Mouse (Mus musculus): Measurements from ENCODE around the gene Sv2c. TPM values are rescaled to one million over a fixed set of nuclear protein-coding genes. Genes with fewer than 3 reads are reported as not detected.

Sv2c gene
- polyA plus RNA-seq, 1 experiment from 2014 or later = 0.95 TPM

- H3K4me2 ChIP-seq (ENCODE audit: low read depth, severe bottlenecking) = no peak overlapping the region
- H3K9ac ChIP-seq (ENCODE audit: low read length) = no peak overlapping the region
- H3K4me1 ChIP-seq (ENCODE audit: control insufficient read depth, insufficient read depth, low read length) = no peaks in the 10 kb centered on the region
- DNase-seq (ENCODE audit: low spot score) (no peak), ATAC-seq (ENCODE audit: insufficient number of reproducible peaks, low FRiP score, low TSS enrichment, low read depth) (no peak)
- H3K36me3 ChIP-seq (ENCODE audit: control insufficient read depth, insufficient read depth, low read length) = no peaks in the 10 kb centered on the region
- H3K27me3 ChIP-seq (ENCODE audit: control insufficient read depth, insufficient read depth, low read length) = no peaks in the 10 kb centered on the region
- H3K9me3 ChIP-seq (ENCODE audit: control insufficient read depth, low read length) = no peaks in the 10 kb centered on the region
- no peak overlapping the region for H3K4me3 ChIP-seq (ENCODE audit: low read depth, low read length)
- H3K27ac ChIP-seq (replicated peaks; ENCODE audit: low read depth, low read length) = no peak overlapping the region
- WGBS = 70% methylated on average over 2 of the region's 2 CpGs
These were observed 189.8 kb downstream of the Sv2c start for GRCm38 (mm10) chr13:95942587-95942986.

DNA sequence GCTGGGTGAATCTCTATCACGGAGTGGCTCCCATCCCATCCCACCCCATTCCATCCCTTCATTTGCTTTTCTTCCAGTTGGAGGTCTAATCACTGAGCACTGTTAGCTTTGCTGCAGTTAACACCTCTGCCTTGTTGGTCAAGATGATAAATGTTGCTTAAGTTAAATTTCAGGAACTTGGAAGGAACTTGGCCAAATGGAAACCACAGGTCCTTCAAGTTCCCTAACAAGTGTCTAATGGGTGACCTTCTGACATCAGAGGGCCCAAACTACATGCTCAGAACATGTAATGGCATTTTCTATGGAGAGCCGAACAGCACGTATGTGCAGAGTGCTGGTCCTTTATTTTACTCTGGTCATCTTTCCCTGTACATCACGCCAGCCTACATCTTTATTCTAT is 190.5 kb downstream of the Sv2c start:
- Histone ChIP-seq H3K27ac (replicated peaks; ENCODE audit: low read depth, low read length) (no peak overlapping the region), H3K4me2 (ENCODE audit: low read depth, severe bottlenecking) (no peak overlapping the region), H3K4me3 (ENCODE audit: low read depth, low read length) (no peak overlapping the region), H3K9me3 (ENCODE audit: control insufficient read depth, low read length) (no peaks in the 10 kb centered on the region), H3K4me1 (ENCODE audit: control insufficient read depth, insufficient read depth, low read length) (no peaks in the 10 kb centered on the region), H3K9ac (ENCODE audit: low read length) (no peak overlapping the region), H3K36me3 (ENCODE audit: control insufficient read depth, insufficient read depth, low read length) (no peaks in the 10 kb centered on the region), H3K27me3 (ENCODE audit: control insufficient read depth, insufficient read depth, low read length) (no peaks in the 10 kb centered on the region)
- 88% methylated on average over 4 of the region's 4 CpGs for WGBS
- ATAC-seq (ENCODE audit: insufficient number of reproducible peaks, low FRiP score, low TSS enrichment, low read depth) (no peak), DNase-seq (ENCODE audit: low spot score) (no peak)

GRCm38 (mm10) chr13:95940811-95941210 is 191.6 kb downstream of the Sv2c start:
- Histone ChIP-seq H3K4me3 (ENCODE audit: low read depth, low read length) (no peak overlapping the region), H3K27me3 (ENCODE audit: control insufficient read depth, insufficient read depth, low read length) (no peaks in the 10 kb centered on the region), H3K9me3 (ENCODE audit: control insufficient read depth, low read length) (no peaks in the 10 kb centered on the region), H3K9ac (ENCODE audit: low read length) (no peak overlapping the region), H3K4me2 (ENCODE audit: low read depth, severe bottlenecking) (no peak overlapping the region), H3K4me1 (ENCODE audit: control insufficient read depth, insufficient read depth, low read length) (no peaks in the 10 kb centered on the region), H3K27ac (replicated peaks; ENCODE audit: low read depth, low read length) (no peak overlapping the region), H3K36me3 (ENCODE audit: control insufficient read depth, insufficient read depth, low read length) (no peaks in the 10 kb centered on the region)
- 72% methylated on average over 5 of the region's 5 CpGs for WGBS
- DNase-seq (ENCODE audit: low spot score) (no peak), ATAC-seq (ENCODE audit: insufficient number of reproducible peaks, low FRiP score, low TSS enrichment, low read depth) (no peak)

- H3K27me3 ChIP-seq (ENCODE audit: control insufficient read depth, insufficient read depth, low read length) = no peaks in the 10 kb centered on the region
- peaks cover 3% of the 10 kb centered on the region; the same call in 1 of the 2 replicates for H3K9me3 ChIP-seq (ENCODE audit: control insufficient read depth, low read length)
- no peak overlapping the region for H3K27ac ChIP-seq (replicated peaks; ENCODE audit: low read depth, low read length)
- H3K9ac ChIP-seq (ENCODE audit: low read length) = no peak overlapping the region
- H3K4me1 ChIP-seq (ENCODE audit: control insufficient read depth, insufficient read depth, low read length) = no peaks in the 10 kb centered on the region
- WGBS = 79% methylated on average over 2 of the region's 2 CpGs
- H3K4me2 ChIP-seq (ENCODE audit: low read depth, severe bottlenecking) = no peak overlapping the region
- no peak overlapping the region for H3K4me3 ChIP-seq (ENCODE audit: low read depth, low read length)
- ATAC-seq (ENCODE audit: insufficient number of reproducible peaks, low FRiP score, low TSS enrichment, low read depth) = no peak
- H3K36me3 ChIP-seq (ENCODE audit: control insufficient read depth, insufficient read depth, low read length) = no peaks in the 10 kb centered on the region
- DNase-seq (ENCODE audit: low spot score) = no peak
These were observed 208.2 kb downstream of the Sv2c start for GRCm38 (mm10) chr13:95924201-95924621.

DNA sequence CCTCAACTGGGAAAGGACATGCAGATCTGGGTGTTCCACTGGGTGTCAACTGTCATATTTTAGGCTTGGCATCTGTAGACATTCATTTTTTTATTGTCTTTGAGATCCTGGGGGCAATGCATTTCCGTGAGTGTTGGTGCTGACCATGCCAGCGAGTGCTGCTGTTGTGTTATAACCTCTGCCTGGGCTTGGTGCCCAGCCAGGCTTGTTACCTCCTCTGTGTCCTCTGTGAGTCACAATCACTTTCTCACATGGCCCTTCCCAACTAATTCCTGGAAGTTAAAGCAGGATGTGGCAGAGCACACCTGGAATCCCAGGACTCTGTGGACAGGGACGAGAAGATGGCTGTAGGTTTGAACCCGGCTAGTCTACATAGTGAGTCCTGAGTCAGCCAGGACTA is 209.8 kb downstream of the Sv2c start:
- no peak for ATAC-seq (ENCODE audit: insufficient number of reproducible peaks, low FRiP score, low TSS enrichment, low read depth)
- 83% methylated on average over 4 of the region's 4 CpGs for WGBS
- no peaks in the 10 kb centered on the region for H3K36me3 ChIP-seq (ENCODE audit: control insufficient read depth, insufficient read depth, low read length)

DNA sequence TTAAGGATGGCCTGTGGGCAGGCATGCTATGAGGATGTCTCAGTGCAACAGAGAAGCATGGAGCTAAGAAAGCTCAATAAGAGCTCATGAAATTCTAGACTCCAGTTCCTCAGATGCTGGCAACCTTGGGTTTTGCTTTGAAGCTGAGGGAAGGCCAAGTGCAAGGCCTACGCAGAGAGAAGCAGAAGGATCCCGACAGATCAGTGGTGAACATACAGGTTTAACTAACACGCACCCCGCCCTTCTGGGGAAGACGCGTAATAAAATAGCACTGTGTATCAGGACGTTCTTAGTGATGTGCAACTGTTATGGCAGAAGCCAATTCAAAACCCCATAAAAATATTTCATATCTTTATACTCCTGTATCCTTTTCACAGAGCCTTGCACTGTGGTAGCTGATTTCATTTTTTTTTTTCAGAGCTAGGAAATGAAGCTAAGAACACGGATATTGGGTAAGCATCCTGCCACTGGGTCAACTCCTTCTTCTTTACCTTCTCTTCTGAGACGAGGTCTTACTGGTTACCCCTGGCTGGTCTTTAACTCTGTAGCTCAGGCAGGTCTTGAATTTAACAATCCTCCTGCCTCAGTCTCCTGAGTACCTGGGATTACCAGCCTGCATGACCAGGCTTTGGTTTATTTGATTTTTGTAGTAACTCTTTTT is 213.6 kb downstream of the Sv2c start:
- ATAC-seq (ENCODE audit: insufficient number of reproducible peaks, low FRiP score, low TSS enrichment, low read depth) (no peak), DNase-seq (ENCODE audit: low spot score) (no peak)
- Histone ChIP-seq H3K9me3 (ENCODE audit: control insufficient read depth, low read length) (peaks cover 3% of the 10 kb centered on the region; the same call in 1 of the 2 replicates), H3K9ac (ENCODE audit: low read length) (no peak overlapping the region), H3K36me3 (ENCODE audit: control insufficient read depth, insufficient read depth, low read length) (no peaks in the 10 kb centered on the region), H3K27me3 (ENCODE audit: control insufficient read depth, insufficient read depth, low read length) (no peaks in the 10 kb centered on the region), H3K27ac (replicated peaks; ENCODE audit: low read depth, low read length) (no peak overlapping the region), H3K4me2 (ENCODE audit: low read depth, severe bottlenecking) (no peak overlapping the region), H3K4me1 (ENCODE audit: control insufficient read depth, insufficient read depth, low read length) (no peaks in the 10 kb centered on the region), H3K4me3 (ENCODE audit: low read depth, low read length) (no peak overlapping the region)
- 94% methylated on average over 9 of the region's 9 CpGs for WGBS

More for the DNA sequence above, 209.8 kb downstream of the Sv2c start:
- no peaks in the 10 kb centered on the region for H3K27me3 ChIP-seq (ENCODE audit: control insufficient read depth, insufficient read depth, low read length)
- H3K4me2 ChIP-seq (ENCODE audit: low read depth, severe bottlenecking) = no peak overlapping the region
- no peak overlapping the region for H3K4me3 ChIP-seq (ENCODE audit: low read depth, low read length)
- no peak overlapping the region for H3K27ac ChIP-seq (replicated peaks; ENCODE audit: low read depth, low read length)
- peaks cover 3% of the 10 kb centered on the region; the same call in 1 of the 2 replicates for H3K9me3 ChIP-seq (ENCODE audit: control insufficient read depth, low read length)
- H3K9ac ChIP-seq (ENCODE audit: low read length) = no peak overlapping the region
- DNase-seq (ENCODE audit: low spot score) = no peak
- H3K4me1 ChIP-seq (ENCODE audit: control insufficient read depth, insufficient read depth, low read length) = no peaks in the 10 kb centered on the region

DNA sequence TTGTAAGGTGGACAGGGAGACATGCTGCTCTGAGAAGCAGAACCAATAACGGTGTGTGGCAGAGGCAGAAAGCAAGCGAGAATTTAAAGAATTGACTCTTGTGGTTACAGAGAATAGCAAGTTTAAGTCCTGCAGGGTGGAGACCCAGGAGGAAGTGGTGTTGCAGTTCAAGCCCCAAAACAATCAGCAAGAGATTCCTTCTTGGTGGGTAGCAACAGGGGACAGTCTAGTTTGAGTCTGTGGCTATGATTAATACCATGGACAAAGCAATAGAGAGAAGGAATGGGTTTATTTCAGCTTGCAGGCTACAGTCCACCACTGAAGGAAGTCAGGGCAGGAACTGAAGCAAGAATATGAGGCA is 219.4 kb downstream of the Sv2c start:
- DNase-seq (ENCODE audit: low spot score) (no peak), ATAC-seq (ENCODE audit: insufficient number of reproducible peaks, low FRiP score, low TSS enrichment, low read depth) (no peak)
- Histone ChIP-seq H3K9me3 (ENCODE audit: control insufficient read depth, low read length) (no peaks in the 10 kb centered on the region), H3K4me2 (ENCODE audit: low read depth, severe bottlenecking) (no peak overlapping the region), H3K27me3 (ENCODE audit: control insufficient read depth, insufficient read depth, low read length) (no peaks in the 10 kb centered on the region), H3K9ac (ENCODE audit: low read length) (no peak overlapping the region), H3K4me3 (ENCODE audit: low read depth, low read length) (no peak overlapping the region), H3K27ac (replicated peaks; ENCODE audit: low read depth, low read length) (no peak overlapping the region), H3K36me3 (ENCODE audit: control insufficient read depth, insufficient read depth, low read length) (no peaks in the 10 kb centered on the region), H3K4me1 (ENCODE audit: control insufficient read depth, insufficient read depth, low read length) (no peaks in the 10 kb centered on the region)
- WGBS = 78% methylated on average over 2 of the region's 2 CpGs

DNA sequence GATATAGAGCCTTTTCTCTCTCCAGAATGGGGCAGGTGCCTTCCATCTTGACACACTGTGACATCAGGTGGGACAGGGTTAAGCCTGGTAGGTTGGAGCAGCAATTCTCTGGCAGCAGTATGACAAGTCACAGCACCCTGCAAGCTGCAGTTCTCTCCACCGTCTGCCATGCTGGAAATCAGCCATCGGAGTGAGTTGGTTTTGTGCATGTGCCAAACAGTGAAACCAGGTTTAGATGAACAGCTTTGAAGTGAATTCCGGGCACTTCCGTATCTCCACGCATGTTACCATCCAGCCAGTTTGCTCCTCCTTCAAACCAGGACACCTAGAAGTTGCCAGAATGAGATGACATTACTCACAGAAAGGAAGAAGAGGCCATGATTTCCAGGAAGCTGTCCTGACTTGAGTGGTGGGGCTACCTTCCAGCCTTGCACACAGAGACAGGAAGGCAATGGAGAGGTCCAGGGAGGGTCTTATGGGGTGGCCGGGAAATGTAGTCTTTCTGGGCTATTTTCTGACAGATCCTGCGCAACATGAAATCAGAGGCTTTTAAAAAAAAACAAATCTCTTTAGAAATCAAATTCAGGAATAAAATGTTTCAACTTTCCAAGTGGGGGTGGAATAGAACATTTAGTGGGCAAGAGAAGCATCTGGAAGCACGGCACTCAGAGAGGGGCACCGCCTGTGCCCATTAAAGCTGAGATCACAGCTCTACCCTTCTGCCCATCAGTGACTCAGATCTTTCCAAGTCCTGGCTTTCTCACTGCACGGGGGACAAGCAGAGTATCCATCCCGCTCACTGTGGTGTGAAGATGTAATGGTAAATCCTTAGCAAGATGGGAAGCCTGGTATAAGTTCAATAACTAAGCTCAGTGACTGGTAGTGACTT is 220.0 kb downstream of the Sv2c start:
- WGBS = 86% methylated on average over 11 of the region's 11 CpGs
- Histone ChIP-seq H3K4me3 (ENCODE audit: low read depth, low read length) (no peak overlapping the region), H3K27me3 (ENCODE audit: control insufficient read depth, insufficient read depth, low read length) (no peaks in the 10 kb centered on the region), H3K36me3 (ENCODE audit: control insufficient read depth, insufficient read depth, low read length) (no peaks in the 10 kb centered on the region), H3K9ac (ENCODE audit: low read length) (no peak overlapping the region), H3K4me1 (ENCODE audit: control insufficient read depth, insufficient read depth, low read length) (no peaks in the 10 kb centered on the region), H3K4me2 (ENCODE audit: low read depth, severe bottlenecking) (no peak overlapping the region), H3K27ac (replicated peaks; ENCODE audit: low read depth, low read length) (no peak overlapping the region), H3K9me3 (ENCODE audit: control insufficient read depth, low read length) (no peaks in the 10 kb centered on the region)
- DNase-seq (ENCODE audit: low spot score) (no peak), ATAC-seq (ENCODE audit: insufficient number of reproducible peaks, low FRiP score, low TSS enrichment, low read depth) (no peak)

Measured in limb, embryonic 11.5 days (tissue).